Mouse (Mus musculus) testis, adult 2 months (tissue): ENCODE results near the gene Pdzrn3. TPM values are rescaled to one million over a fixed set of nuclear protein-coding genes. Genes with fewer than 3 reads are reported as not detected.

Experiments used
- H3K27ac ChIP-seq: fragments of 200-500 bp; 2 replicates; pipeline ENCODE4 v1.5.1; 2012; ENCODE audit warnings: low read depth, low read length; ENCODE audit not compliant: control insufficient read depth, insufficient read depth
- H3K27me3 ChIP-seq: fragments of 200-500 bp; 2 replicates; pipeline ENCODE4 v1.6.1; 2012; ENCODE audit warnings: mild to moderate bottlenecking, low read length, moderate library complexity; ENCODE audit not compliant: control insufficient read depth, insufficient read depth
- H3K36me3 ChIP-seq: fragments of 200-500 bp; 2 replicates; pipeline ENCODE4 v1.6.1; 2012; ENCODE audit warnings: mild to moderate bottlenecking, low read length; ENCODE audit not compliant: control insufficient read depth, insufficient read depth
- H3K4me1 ChIP-seq: fragments of 200-500 bp; 2 replicates; pipeline ENCODE4 v1.6.1; 2012; ENCODE audit warnings: low read length; ENCODE audit not compliant: control insufficient read depth, insufficient read depth
- H3K4me3 ChIP-seq: fragments of 200-500 bp; 2 replicates; pipeline ENCODE4 v1.5.1; 2012; ENCODE audit warnings: low read depth, mild to moderate bottlenecking, low read length, moderate library complexity, mixed read lengths; ENCODE audit not compliant: control insufficient read depth
- CTCF ChIP-seq: fragments of 200-500 bp; IDR thresholded peaks from 2 replicates; pipeline ENCODE4 v1.5.1; 2012; ENCODE audit warnings: low read depth, mild to moderate bottlenecking, inconsistent platforms, low read length, moderate library complexity; ENCODE audit not compliant: control insufficient read depth, insufficient read depth, insufficient replicate concordance
- POLR2A ChIP-seq: fragments of 200-500 bp; IDR thresholded peaks from 2 replicates; pipeline ENCODE4 v1.6.1; 2012; ENCODE audit warnings: low read depth, mild to moderate bottlenecking, inconsistent platforms, low read length, moderate library complexity; ENCODE audit not compliant: control insufficient read depth
- polyA plus RNA-seq: library from polyadenylated mRNA; depleted of rRNA; stranded (reverse); fragments of >200 nt; gene quantifications from 2 replicates; pipeline ENCODE4 v1.2.3, GENCODE M21; 2012

Pdzrn3 gene
- polyA plus RNA-seq, 1 experiment = 1.2 TPM

GRCm38 (mm10) chr6:101395908-101396307 lies 18.2 kb upstream of the Pdzrn3 start:
- Histone ChIP-seq H3K36me3 (no peaks in the 10 kb centered on the region), H3K27me3 (no peaks in the 10 kb centered on the region), H3K4me3 (no peak overlapping the region), H3K4me1 (no peaks in the 10 kb centered on the region), H3K27ac (no peak overlapping the region)
- TF ChIP-seq CTCF (no peak), POLR2A (no peak)

GRCm38 (mm10) chr6:101392801-101393117 lies 15.1 kb upstream of the Pdzrn3 start:
- Histone ChIP-seq H3K4me1 (no peaks in the 10 kb centered on the region), H3K36me3 (no peaks in the 10 kb centered on the region), H3K4me3 (no peak overlapping the region), H3K27me3 (no peaks in the 10 kb centered on the region), H3K27ac (no peak overlapping the region)
- TF ChIP-seq POLR2A (no peak), CTCF (no peak)

DNA sequence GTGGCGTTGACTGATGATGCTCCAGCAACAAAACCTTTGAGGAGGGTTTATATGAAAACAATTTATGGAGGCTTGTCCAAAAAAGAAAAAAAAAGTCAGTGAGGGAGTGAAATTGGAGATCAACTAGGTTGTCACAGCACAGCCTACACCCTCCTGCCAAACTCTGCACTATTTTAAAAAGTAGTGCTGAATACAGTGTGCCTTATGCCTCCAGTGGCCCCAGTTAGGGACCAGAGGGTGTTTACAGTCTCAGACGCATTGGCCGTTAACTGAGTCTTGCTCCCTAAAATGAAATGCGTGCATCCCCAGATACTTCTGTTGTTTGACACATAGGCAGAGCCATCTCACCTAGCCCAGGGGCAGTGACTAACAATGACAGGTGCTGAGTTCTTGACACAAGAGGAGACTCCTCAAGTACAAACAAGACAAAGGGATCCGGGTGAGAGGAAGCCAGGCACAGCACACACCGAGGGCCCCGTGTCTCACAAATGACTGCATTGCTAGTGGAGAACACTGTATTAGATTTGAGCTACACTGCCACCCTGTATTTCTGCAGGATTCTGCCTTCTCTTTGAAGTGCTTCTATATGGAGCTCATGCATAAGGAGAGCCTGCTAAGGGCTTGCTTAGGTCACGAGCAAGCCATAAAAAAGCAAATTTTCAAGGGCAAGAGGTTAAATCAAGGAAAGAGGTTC lies 14.6 kb upstream of the Pdzrn3 start:
- Histone ChIP-seq H3K4me1 (no peaks in the 10 kb centered on the region), H3K27ac (no peak overlapping the region), H3K36me3 (no peaks in the 10 kb centered on the region), H3K27me3 (no peaks in the 10 kb centered on the region), H3K4me3 (no peak overlapping the region)
- TF ChIP-seq POLR2A (no peak), CTCF (no peak)

- Histone ChIP-seq H3K36me3 (no peaks in the 10 kb centered on the region), H3K27me3 (no peaks in the 10 kb centered on the region), H3K27ac (no peak overlapping the region), H3K4me3 (no peak overlapping the region), H3K4me1 (no peaks in the 10 kb centered on the region)
- TF ChIP-seq POLR2A (no peak), CTCF (no peak)
Measured at GRCm38 (mm10) chr6:101385490-101385889, 7.8 kb upstream of the Pdzrn3 start.

DNA sequence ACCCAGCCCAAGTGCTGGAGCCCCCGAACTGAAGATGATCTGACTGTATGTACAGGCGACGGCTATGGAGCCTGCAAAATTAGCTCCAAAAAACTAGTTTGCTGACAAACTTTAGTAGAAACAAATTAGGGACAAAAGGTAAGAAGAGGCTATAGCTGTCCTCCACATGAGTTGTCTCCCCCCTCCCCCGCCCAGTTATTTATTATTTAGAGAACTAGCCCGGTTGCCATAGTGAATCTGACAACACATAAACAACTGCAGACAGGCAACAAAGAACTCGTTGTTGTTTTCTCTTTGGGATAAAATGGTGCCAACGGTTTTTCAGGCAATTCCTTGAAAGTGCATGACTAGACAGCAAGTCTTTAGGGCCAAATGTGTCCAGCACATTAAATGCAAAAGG lies 7.3 kb upstream of the Pdzrn3 start:
- no peaks in the 10 kb centered on the region for H3K4me1 ChIP-seq
- H3K36me3 ChIP-seq = no peaks in the 10 kb centered on the region
- H3K27me3 ChIP-seq = no peaks in the 10 kb centered on the region
- H3K4me3 ChIP-seq = no peak overlapping the region
- TF ChIP-seq CTCF = no peak
- TF ChIP-seq POLR2A = no peak
- no peak overlapping the region for H3K27ac ChIP-seq

- Histone ChIP-seq H3K36me3 (no peaks in the 10 kb centered on the region), H3K4me1 (no peaks in the 10 kb centered on the region), H3K27me3 (no peaks in the 10 kb centered on the region), H3K4me3 (no peak overlapping the region), H3K27ac (no peak overlapping the region)
- no peak for TF ChIP-seq POLR2A
- no peak for TF ChIP-seq CTCF
Measured at GRCm38 (mm10) chr6:101384476-101384875, 6.8 kb upstream of the Pdzrn3 start.

DNA sequence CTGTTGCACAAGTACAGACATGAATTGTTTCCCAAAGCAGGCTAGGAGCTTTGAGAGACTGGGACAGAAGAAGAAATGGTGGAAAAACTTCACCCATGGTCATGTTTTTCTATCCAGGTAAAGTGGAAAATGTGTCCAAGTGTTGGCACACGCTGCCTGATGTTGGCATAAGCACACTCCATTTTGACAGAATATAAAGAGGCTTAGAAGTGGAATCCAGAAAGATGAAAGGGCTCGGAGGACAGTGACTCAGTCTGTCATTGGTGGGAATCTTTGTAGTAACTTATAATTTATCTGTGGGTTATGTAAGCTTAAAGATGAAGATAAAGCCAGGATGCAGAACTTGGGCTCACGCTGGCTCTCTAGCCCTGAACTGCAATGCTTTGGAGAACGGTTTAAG lies 5.2 kb upstream of the Pdzrn3 start:
- peaks cover 5% of the 10 kb centered on the region for H3K4me1 ChIP-seq
- no peak overlapping the region for H3K4me3 ChIP-seq
- H3K27me3 ChIP-seq = no peaks in the 10 kb centered on the region
- no peak for TF ChIP-seq POLR2A
- no peak for TF ChIP-seq CTCF
- H3K27ac ChIP-seq = no peak overlapping the region
- H3K36me3 ChIP-seq = no peaks in the 10 kb centered on the region

- no peak for TF ChIP-seq CTCF
- TF ChIP-seq POLR2A = no peak
- H3K36me3 ChIP-seq = no peaks in the 10 kb centered on the region
- H3K27me3 ChIP-seq = no peaks in the 10 kb centered on the region
- H3K27ac ChIP-seq = no peak overlapping the region
- H3K4me3 ChIP-seq = no peak overlapping the region
- peaks cover 14% of the 10 kb centered on the region for H3K4me1 ChIP-seq
Measured at GRCm38 (mm10) chr6:101379546-101379945, 1.8 kb upstream of the Pdzrn3 start.
